Mouse (Mus musculus) heart, adult 2 months (tissue): ENCODE measurements around the gene Igf2r.

Experiments
- CTCF ChIP-seq: fragments of 200-600 bp; IDR thresholded peaks from 2 replicates; pipeline ENCODE4 v1.8.1; 2022; ENCODE audit warnings: antibody characterized with exemption, mild to moderate bottlenecking, moderate library complexity
- EP300 ChIP-seq: fragments of 200-500 bp; IDR thresholded peaks from 2 replicates; pipeline ENCODE4 v1.6.1; 2011; ENCODE audit warnings: low read depth, low read length, control low read depth; ENCODE audit not compliant: insufficient read depth

DNA sequence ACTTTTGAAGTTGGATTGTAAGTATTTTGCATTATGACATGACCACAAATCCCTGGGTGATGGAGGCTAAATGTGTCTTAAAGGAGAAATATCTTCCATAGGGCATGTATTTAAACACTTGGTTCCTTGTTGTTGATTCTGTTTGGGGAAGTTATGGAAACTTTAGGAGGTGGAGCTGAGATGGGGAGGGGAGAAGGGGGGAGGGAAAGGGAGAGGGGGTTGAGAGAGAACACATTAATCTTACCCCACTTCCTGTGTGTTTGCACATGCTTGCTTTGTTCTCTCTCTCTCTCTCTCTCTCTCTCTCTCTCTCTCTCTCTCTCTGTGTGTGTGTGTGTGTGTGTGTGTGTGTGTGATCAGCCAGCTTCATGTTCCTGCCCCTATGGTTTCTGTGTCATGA, 92.3 kb downstream of the Igf2r start:
- TF ChIP-seq CTCF (no peak), EP300 (no peak)
